Mouse (Mus musculus): Measurements from ENCODE around the gene Sele. TPM values are rescaled to one million over a fixed set of nuclear protein-coding genes. Genes with fewer than 3 reads are reported as not detected.

Gene Sele
- polyA plus RNA-seq, 1 experiment from 2014 or later = not detected

DNA sequence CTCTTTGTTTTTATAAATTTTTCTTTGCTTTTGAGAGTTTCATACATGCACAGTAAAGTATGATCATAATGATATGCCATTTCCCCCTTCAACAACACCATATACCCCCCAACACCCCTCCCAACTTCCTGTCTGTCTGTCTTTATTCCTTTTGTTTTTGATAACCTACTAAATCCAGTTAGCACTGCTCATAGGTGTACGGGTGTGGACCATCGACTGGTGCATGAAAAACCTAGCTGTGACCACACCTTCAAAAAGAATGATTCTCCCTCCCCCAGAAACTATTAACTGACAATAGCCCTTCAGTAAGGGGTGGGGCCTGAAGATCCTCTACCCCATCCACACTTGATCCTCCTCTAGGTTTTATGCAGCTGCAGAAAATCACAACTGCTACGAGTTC is 15.7 kb downstream of the Sele start:
- H3K36me3 ChIP-seq (ENCODE audit: control insufficient read depth, insufficient read depth, low read length) = no peaks in the 10 kb centered on the region
- H3K27ac ChIP-seq (ENCODE audit: low read length) = no peak overlapping the region
- no peaks in the 10 kb centered on the region for H3K9me3 ChIP-seq (ENCODE audit: control insufficient read depth, low read length)
- no peak overlapping the region for H3K4me2 ChIP-seq (ENCODE audit: low read depth, low read length)
- 36% methylated on average over 3 of the region's 3 CpGs for WGBS
- no peak for ATAC-seq (ENCODE audit: low read depth)
- H3K4me3 ChIP-seq (ENCODE audit: low read length) = no peak overlapping the region
- H3K4me1 ChIP-seq (replicated peaks; ENCODE audit: control insufficient read depth, insufficient read depth, low read length) = no peaks in the 10 kb centered on the region
- no peak overlapping the region for H3K9ac ChIP-seq (ENCODE audit: low read length)
- H3K27me3 ChIP-seq (ENCODE audit: control insufficient read depth, insufficient read depth, low read depth, low read length) = no peaks in the 10 kb centered on the region

DNA sequence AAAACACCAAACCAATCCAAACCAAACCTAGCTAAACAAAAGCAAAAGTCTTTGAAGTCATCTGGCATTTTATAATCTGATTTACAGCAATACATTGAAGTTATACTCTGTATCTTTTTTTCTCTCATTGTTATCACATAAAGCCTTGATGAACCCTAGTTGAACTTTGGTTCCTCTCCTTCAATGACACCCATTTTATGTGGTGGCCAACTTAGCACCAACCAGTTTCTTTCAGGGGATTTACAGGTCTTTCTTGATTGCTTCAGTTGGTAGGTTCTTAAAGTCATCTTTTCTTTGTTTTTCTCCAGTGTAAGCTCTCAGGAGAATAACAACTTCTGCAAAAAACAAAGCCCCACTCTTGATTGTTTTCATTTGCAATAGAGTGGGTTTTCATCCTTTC is 21.2 kb downstream of the Sele start:
- H3K36me3 ChIP-seq (ENCODE audit: control insufficient read depth, insufficient read depth, low read length) = no peaks in the 10 kb centered on the region

DNA sequence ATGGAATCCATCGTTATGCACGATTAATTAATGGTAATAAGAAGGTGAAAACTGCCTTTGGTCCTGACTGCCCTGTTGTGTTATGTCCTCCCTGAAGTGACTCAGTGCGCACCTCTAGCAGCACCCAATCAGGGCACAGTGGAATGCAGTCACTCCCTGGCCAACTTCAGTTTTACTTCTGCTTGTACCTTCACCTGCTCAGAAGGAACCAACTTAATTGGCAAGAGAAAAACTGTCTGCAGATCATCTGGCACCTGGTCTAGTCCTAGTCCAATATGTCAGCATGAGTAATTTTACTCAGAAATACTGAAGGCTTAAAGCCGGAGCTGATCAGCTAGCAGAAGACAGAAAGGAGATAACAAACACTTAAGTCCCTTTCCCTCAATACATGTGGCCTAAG is 22.4 kb downstream of the Sele start:
- no peaks in the 10 kb centered on the region for H3K4me1 ChIP-seq (replicated peaks; ENCODE audit: control insufficient read depth, insufficient read depth, low read length)
- no peak overlapping the region for H3K27ac ChIP-seq (ENCODE audit: low read length)

More for the DNA sequence above, 21.2 kb downstream of the Sele start:
- Histone ChIP-seq H3K9me3 (ENCODE audit: control insufficient read depth, low read length) (no peaks in the 10 kb centered on the region), H3K27me3 (ENCODE audit: control insufficient read depth, insufficient read depth, low read depth, low read length) (no peaks in the 10 kb centered on the region), H3K4me1 (replicated peaks; ENCODE audit: control insufficient read depth, insufficient read depth, low read length) (no peaks in the 10 kb centered on the region), H3K4me2 (ENCODE audit: low read depth, low read length) (no peak overlapping the region), H3K4me3 (ENCODE audit: low read length) (no peak overlapping the region), H3K27ac (ENCODE audit: low read length) (no peak overlapping the region), H3K9ac (ENCODE audit: low read length) (no peak overlapping the region)
- ATAC-seq (ENCODE audit: low read depth) = no peak

DNA sequence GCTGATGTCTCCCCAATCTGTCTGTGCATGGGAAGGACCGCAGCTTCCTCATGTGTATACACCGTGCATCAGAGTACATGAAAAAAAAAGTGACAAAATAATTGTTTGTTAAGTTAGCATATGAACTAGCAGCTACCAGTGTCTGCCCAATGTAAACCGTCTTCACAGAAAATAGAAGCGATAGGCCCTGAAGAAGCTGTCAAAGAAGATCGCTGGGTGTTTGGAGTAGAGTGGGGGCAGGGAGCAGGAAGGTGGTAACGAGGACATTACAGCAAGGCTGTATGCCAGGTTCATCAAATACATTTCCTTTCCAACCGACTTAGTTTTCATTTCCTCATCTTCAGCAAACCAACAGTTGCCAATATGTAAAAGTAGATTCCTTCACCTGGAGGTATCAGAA is 23.1 kb downstream of the Sele start:
- Histone ChIP-seq H3K9ac (ENCODE audit: low read length) (no peak overlapping the region), H3K9me3 (ENCODE audit: control insufficient read depth, low read length) (no peaks in the 10 kb centered on the region), H3K4me3 (ENCODE audit: low read length) (no peak overlapping the region), H3K36me3 (ENCODE audit: control insufficient read depth, insufficient read depth, low read length) (no peaks in the 10 kb centered on the region), H3K27me3 (ENCODE audit: control insufficient read depth, insufficient read depth, low read depth, low read length) (no peaks in the 10 kb centered on the region), H3K4me2 (ENCODE audit: low read depth, low read length) (no peak overlapping the region), H3K4me1 (replicated peaks; ENCODE audit: control insufficient read depth, insufficient read depth, low read length) (no peaks in the 10 kb centered on the region), H3K27ac (ENCODE audit: low read length) (no peak overlapping the region)
- 75% methylated on average over 7 of the region's 7 CpGs for WGBS
- ATAC-seq (ENCODE audit: low read depth) = no peak

More for the DNA sequence above, 22.4 kb downstream of the Sele start:
- H3K9me3 ChIP-seq (ENCODE audit: control insufficient read depth, low read length) = no peaks in the 10 kb centered on the region
- no peak for ATAC-seq (ENCODE audit: low read depth)
- 69% methylated on average over 4 of the region's 4 CpGs for WGBS
- H3K4me3 ChIP-seq (ENCODE audit: low read length) = no peak overlapping the region
- no peaks in the 10 kb centered on the region for H3K36me3 ChIP-seq (ENCODE audit: control insufficient read depth, insufficient read depth, low read length)
- no peak overlapping the region for H3K4me2 ChIP-seq (ENCODE audit: low read depth, low read length)
- no peaks in the 10 kb centered on the region for H3K27me3 ChIP-seq (ENCODE audit: control insufficient read depth, insufficient read depth, low read depth, low read length)
- no peak overlapping the region for H3K9ac ChIP-seq (ENCODE audit: low read length)

DNA sequence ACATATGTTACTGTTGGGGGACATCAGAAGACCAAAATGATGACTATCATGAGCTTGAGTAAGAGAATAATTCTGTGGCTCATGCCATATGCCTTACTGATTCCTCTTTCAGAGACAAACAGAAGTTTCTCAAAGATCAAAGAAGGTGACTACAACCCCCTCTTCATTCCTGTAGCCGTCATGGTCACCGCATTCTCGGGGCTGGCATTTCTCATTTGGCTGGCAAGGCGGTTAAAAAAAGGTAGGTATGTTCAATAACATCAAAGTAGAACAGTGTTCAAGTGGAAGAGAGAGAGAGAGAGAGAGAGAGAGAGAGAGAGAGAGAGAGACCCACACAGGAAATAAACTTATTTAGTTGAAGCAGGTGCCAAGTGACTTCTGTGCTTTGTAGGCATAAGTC is 24.0 kb downstream of the Sele start:
- Histone ChIP-seq H3K27me3 (ENCODE audit: control insufficient read depth, insufficient read depth, low read depth, low read length) (no peaks in the 10 kb centered on the region), H3K4me3 (ENCODE audit: low read length) (no peak overlapping the region), H3K9me3 (ENCODE audit: control insufficient read depth, low read length) (no peaks in the 10 kb centered on the region), H3K9ac (ENCODE audit: low read length) (no peak overlapping the region), H3K4me2 (ENCODE audit: low read depth, low read length) (no peak overlapping the region), H3K36me3 (ENCODE audit: control insufficient read depth, insufficient read depth, low read length) (no peaks in the 10 kb centered on the region), H3K27ac (ENCODE audit: low read length) (no peak overlapping the region), H3K4me1 (replicated peaks; ENCODE audit: control insufficient read depth, insufficient read depth, low read length) (no peaks in the 10 kb centered on the region)
- WGBS = 83% methylated on average over 4 of the region's 4 CpGs
- no peak for ATAC-seq (ENCODE audit: low read depth)

DNA sequence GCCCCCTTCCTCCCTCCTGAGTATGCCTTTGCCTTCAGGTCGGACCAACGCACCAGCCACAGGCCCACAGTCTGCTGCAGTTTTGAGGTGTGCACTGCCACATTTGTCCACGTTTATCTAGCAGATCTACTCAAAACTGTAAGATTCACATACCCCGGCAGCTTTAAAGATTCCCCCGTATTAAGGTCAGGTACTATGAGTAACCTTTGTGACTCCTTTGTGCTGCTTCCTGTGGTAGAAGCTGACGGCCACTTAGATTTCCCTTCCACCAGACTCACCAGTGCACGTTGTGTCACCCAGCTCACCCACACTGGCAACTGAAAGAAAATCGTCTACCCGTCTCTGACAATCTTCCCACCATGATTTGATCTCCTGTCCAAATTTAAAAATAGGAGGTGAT is 25.1 kb downstream of the Sele start:
- ATAC-seq (ENCODE audit: low read depth) = no peak
- H3K4me1 ChIP-seq (replicated peaks; ENCODE audit: control insufficient read depth, insufficient read depth, low read length) = no peaks in the 10 kb centered on the region
- H3K4me3 ChIP-seq (ENCODE audit: low read length) = no peak overlapping the region
- no peaks in the 10 kb centered on the region for H3K9me3 ChIP-seq (ENCODE audit: control insufficient read depth, low read length)
- no peak overlapping the region for H3K9ac ChIP-seq (ENCODE audit: low read length)
- 73% methylated on average over 9 of the region's 9 CpGs for WGBS
- H3K27me3 ChIP-seq (ENCODE audit: control insufficient read depth, insufficient read depth, low read depth, low read length) = no peaks in the 10 kb centered on the region
- H3K4me2 ChIP-seq (ENCODE audit: low read depth, low read length) = no peak overlapping the region
- H3K27ac ChIP-seq (ENCODE audit: low read length) = no peak overlapping the region
- H3K36me3 ChIP-seq (ENCODE audit: control insufficient read depth, insufficient read depth, low read length) = no peaks in the 10 kb centered on the region

DNA sequence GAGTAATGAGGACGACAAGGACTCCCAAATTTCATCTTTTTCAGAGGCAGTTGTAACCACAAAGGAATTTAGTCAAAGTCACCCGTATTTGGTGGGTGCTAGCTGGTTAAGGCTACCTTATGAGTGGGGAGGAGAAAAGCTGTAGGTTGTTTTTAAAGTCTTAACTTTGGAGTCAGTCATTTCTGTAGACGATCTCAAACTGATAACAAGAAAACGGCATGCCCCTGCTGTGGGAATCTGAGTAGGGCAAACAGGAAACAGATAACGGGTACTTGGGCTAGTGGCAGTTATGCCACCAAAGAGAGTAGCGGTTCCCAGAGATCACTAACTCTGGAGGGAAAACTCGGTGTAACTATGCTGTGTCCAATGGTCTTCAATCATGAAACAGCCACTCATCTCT is 25.8 kb downstream of the Sele start:
- Histone ChIP-seq H3K4me1 (replicated peaks; ENCODE audit: control insufficient read depth, insufficient read depth, low read length) (no peaks in the 10 kb centered on the region), H3K9ac (ENCODE audit: low read length) (no peak overlapping the region), H3K27me3 (ENCODE audit: control insufficient read depth, insufficient read depth, low read depth, low read length) (no peaks in the 10 kb centered on the region), H3K4me2 (ENCODE audit: low read depth, low read length) (no peak overlapping the region), H3K36me3 (ENCODE audit: control insufficient read depth, insufficient read depth, low read length) (no peaks in the 10 kb centered on the region), H3K9me3 (ENCODE audit: control insufficient read depth, low read length) (no peaks in the 10 kb centered on the region), H3K4me3 (ENCODE audit: low read length) (no peak overlapping the region), H3K27ac (ENCODE audit: low read length) (no peak overlapping the region)
- 70% methylated on average over 7 of the region's 7 CpGs for WGBS
- ATAC-seq (ENCODE audit: low read depth) = no peak

DNA sequence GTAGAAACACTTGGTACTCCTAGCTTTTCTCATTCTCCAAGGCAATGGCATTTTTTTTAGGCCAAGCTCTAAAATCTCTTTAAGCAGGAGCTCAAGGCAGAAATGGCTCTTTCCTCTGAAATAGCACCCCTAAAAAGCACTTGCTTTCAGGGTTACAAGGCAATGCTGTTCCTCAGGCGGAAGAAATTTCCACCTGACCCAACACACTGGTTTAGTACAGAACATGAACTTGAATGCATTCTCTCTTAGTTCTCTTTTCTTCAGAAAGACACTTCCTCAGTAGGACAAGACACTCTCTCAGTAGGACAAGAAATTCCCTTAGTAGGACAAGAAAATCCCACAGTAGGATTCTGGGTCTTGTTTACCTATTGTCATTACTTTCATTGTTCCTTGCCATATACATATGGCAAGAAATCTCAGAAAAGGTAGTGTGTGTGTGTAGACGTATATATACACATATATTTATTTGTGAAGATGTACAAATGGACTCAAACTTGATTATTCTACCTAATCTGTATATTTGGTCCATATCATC is 26.6 kb downstream of the Sele start:
- 74% methylated on average over 2 of the region's 2 CpGs for WGBS
- ATAC-seq (ENCODE audit: low read depth) = no peak
- no peak overlapping the region for H3K27ac ChIP-seq (ENCODE audit: low read length)

DNA sequence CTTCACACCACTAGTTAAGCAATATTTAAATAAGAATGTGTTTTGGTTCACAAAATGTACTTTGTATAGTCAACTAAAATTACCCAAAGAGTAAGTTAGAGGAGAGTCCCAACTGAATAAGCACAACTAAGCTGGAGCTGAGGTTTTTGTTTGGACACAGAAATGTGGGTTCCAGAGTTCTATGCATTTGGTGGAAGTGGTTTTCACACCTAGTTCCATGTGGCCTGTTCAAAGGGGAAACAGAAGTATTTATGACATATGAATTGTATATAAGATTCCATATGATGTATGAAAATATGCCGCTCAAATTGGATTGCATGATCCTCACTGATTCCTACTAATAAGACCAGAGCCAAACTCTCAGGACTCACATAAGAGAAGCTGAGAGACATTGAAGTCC is 27.4 kb downstream of the Sele start:
- no peak for ATAC-seq (ENCODE audit: low read depth)
- no peak overlapping the region for H3K4me2 ChIP-seq (ENCODE audit: low read depth, low read length)
- H3K36me3 ChIP-seq (ENCODE audit: control insufficient read depth, insufficient read depth, low read length) = no peaks in the 10 kb centered on the region
- no peaks in the 10 kb centered on the region for H3K4me1 ChIP-seq (replicated peaks; ENCODE audit: control insufficient read depth, insufficient read depth, low read length)
- H3K27me3 ChIP-seq (ENCODE audit: control insufficient read depth, insufficient read depth, low read depth, low read length) = no peaks in the 10 kb centered on the region
- no peaks in the 10 kb centered on the region for H3K9me3 ChIP-seq (ENCODE audit: control insufficient read depth, low read length)
- H3K9ac ChIP-seq (ENCODE audit: low read length) = no peak overlapping the region
- no peak overlapping the region for H3K27ac ChIP-seq (ENCODE audit: low read length)
- 89% methylated on average over 1 of the region's 1 CpGs for WGBS
- no peak overlapping the region for H3K4me3 ChIP-seq (ENCODE audit: low read length)

More for the DNA sequence above, 26.6 kb downstream of the Sele start:
- no peaks in the 10 kb centered on the region for H3K9me3 ChIP-seq (ENCODE audit: control insufficient read depth, low read length)
- no peak overlapping the region for H3K4me2 ChIP-seq (ENCODE audit: low read depth, low read length)
- no peaks in the 10 kb centered on the region for H3K27me3 ChIP-seq (ENCODE audit: control insufficient read depth, insufficient read depth, low read depth, low read length)
- no peaks in the 10 kb centered on the region for H3K4me1 ChIP-seq (replicated peaks; ENCODE audit: control insufficient read depth, insufficient read depth, low read length)
- no peak overlapping the region for H3K4me3 ChIP-seq (ENCODE audit: low read length)
- H3K36me3 ChIP-seq (ENCODE audit: control insufficient read depth, insufficient read depth, low read length) = no peaks in the 10 kb centered on the region
- H3K9ac ChIP-seq (ENCODE audit: low read length) = no peak overlapping the region

DNA sequence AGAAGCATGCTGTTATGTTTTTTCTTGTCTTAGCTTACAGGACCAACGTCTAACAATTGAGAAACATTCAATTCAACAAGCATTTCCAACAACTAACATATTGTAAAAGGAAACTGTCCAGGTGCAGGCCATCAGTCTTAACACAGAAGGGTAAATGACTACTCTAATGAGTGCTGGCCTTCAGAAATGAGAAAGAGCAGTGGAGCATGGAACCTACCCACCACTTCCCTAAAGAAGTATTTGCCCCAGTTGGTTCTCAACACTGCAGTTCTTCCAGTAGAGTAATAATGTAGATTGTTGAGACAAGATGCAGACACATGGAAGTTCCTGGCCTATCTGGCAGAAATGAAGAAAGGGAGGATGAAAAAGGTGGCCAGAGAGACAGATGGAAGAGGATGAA is 28.4 kb downstream of the Sele start:
- Histone ChIP-seq H3K27me3 (ENCODE audit: control insufficient read depth, insufficient read depth, low read depth, low read length) (no peaks in the 10 kb centered on the region), H3K4me3 (ENCODE audit: low read length) (no peak overlapping the region), H3K9me3 (ENCODE audit: control insufficient read depth, low read length) (no peaks in the 10 kb centered on the region), H3K4me1 (replicated peaks; ENCODE audit: control insufficient read depth, insufficient read depth, low read length) (no peaks in the 10 kb centered on the region), H3K36me3 (ENCODE audit: control insufficient read depth, insufficient read depth, low read length) (no peaks in the 10 kb centered on the region), H3K9ac (ENCODE audit: low read length) (no peak overlapping the region), H3K27ac (ENCODE audit: low read length) (no peak overlapping the region), H3K4me2 (ENCODE audit: low read depth, low read length) (no peak overlapping the region)
- WGBS = 53% methylated on average over 1 of the region's 1 CpGs
- no peak for ATAC-seq (ENCODE audit: low read depth)
